Mouse (Mus musculus): ENCODE data around the gene Uqcc2. TPM values are rescaled to one million over a fixed set of nuclear protein-coding genes. Genes with fewer than 3 reads are reported as not detected.

Uqcc2 gene
- polyA plus RNA-seq (2012; rRNA removed), result 55.2 and 79.2 TPM in 2 replicates

DNA sequence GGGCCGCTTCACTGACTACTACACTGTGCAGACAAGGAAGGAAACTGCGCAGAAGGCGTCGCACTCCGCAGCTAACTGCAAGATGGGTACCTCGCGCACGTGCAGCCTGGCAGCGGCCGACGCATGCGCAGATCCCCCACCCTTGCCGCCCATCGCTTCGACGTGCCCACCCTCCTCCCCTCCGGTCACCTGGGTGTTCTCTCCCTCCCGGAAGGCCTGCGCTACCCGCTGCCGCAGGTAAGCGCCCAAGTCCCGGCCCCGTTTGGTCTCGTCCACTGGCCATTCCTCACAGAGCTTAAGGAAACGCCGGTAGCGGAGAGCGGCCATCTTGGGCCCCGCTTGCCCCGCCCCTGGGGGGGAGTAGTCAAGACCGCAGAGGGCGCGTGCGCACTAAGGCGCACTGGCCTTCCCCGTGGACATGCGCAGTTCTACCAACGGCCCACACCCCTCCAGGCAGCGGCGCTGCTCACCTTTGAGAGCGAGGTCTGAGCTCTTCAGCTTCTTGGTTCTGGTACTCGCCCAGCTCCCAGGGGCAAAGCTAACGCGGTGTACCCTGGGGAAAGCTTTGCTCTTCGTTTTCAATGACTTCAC, at the start of gene Uqcc2:
Gene Uqcc2 (minus strand): TSS at position 366 of the 591 bp plus-strand sequence.

DNA sequence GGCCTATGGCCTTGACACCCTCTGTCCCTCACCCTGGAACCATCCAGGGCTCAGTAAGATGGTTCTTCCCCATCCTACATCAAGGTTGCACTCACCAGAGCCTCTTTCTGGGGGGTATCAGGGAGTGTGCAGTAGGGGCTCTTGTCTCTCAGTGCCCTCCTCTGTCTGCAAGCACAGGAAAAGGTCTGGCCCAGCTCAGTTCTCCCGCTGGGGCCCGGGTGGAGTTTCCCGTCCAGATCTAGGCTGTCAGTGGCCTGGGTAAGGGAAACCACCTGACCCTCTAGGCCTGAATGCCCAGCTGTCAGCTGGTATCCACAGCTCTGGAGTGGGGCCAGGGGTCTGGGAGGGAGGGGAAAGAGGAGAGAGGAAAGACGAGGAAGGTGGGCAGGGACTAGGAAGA, 33.8 kb upstream of the Uqcc2 start, which contains the start of gene Ip6k3:
Gene Ip6k3 (minus strand): TSS at position 251 of the 400 bp plus-strand sequence.

Other genes starting within 250 kb of the Uqcc2 start
- gene Kifc5b, start 216.8 kb downstream of the Uqcc2 start, polyA plus RNA-seq (2012; rRNA removed), result 1.3 and 1.7 TPM in 2 replicates
- gene Phf1, start 200.9 kb downstream of the Uqcc2 start, polyA plus RNA-seq (2012; rRNA removed), result 33.1 and 53.3 TPM in 2 replicates
- gene Cuta, start 194.3 kb downstream of the Uqcc2 start, polyA plus RNA-seq (2012; rRNA removed), result 126 and 160 TPM in 2 replicates
- gene Syngap1, start 192.7 kb downstream of the Uqcc2 start, polyA plus RNA-seq (2012; rRNA removed), result 10.5 and 12.2 TPM in 2 replicates
- 2.5 and 5.1 TPM in 2 replicates for gene Zbtb9, start 160.7 kb downstream of the Uqcc2 start, polyA plus RNA-seq (2012; rRNA removed)
- gene Bak1, start 104.9 kb downstream of the Uqcc2 start, polyA plus RNA-seq (2012; rRNA removed), result 48.1 and 51.9 TPM in 2 replicates
- gene Itpr3, start 76.6 kb downstream of the Uqcc2 start, polyA plus RNA-seq (2012; rRNA removed), result 45.1 and 52.3 TPM in 2 replicates
- 0.37 and 0.66 TPM in 2 replicates for gene Ip6k3, start 33.9 kb upstream of the Uqcc2 start, polyA plus RNA-seq (2012; rRNA removed)
- gene Lemd2, start 70.6 kb upstream of the Uqcc2 start, polyA plus RNA-seq (2012; rRNA removed), result 43.8 and 59.8 TPM in 2 replicates

All from stomach, adult 2 months (tissue).